Mouse (Mus musculus): ENCODE measurements around the gene Hist1h3c.
A peak's percentile ranks its signal among the peaks of the same experiment; 100 is the strongest.

The Hist1h3c gene

DNA sequence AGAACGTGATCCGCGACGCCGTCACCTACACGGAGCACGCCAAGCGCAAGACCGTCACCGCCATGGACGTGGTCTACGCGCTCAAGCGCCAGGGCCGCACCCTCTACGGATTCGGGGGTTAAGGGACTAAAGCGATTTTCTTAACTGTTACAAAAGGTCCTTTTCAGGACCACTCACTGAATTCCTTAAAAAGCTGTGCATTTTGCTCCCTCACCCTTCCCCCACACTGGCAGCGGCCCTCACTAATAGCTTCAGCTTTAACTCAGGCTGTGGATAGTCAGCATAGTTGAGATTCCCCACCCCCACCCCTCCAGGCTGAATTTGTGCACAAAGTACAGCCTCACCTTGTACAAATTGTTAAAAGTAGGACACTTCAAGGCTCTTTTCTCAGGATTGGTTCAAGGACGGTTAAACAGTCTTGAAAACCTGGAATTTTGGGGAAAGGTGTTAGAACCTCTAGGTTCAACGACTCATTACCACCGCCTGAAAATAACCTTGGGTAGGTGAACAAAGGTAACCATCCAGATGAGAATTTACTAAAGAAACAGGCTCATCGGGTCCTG, 11.9 kb upstream of the Hist1h3c start:
- peak; percentile 94 for DNase-seq (ENCODE audit: low read depth, low spot score)

DNA sequence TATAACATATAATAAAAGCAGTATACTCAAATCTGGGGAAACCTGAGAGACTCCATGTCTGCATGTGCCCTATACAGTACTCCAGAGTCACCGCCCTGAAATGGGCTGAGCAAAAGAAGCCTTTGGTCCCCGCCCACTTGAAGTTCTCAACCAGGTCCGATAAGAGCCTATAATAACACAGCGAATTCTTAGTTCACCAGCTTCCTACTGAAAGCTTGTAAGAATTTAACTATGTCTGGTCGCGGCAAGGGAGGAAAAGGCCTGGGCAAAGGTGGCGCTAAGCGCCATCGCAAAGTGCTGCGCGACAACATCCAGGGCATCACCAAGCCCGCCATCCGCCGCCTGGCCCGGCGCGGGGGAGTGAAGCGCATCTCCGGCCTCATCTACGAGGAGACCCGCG, 11.4 kb upstream of the Hist1h3c start, which contains the start of gene Hist1h4b:
Gene Hist1h4b (plus strand): TSS at position 224 of the 400 bp plus-strand sequence.
- DNase-seq (ENCODE audit: low read depth, low spot score) = peak; percentile 97

DNA sequence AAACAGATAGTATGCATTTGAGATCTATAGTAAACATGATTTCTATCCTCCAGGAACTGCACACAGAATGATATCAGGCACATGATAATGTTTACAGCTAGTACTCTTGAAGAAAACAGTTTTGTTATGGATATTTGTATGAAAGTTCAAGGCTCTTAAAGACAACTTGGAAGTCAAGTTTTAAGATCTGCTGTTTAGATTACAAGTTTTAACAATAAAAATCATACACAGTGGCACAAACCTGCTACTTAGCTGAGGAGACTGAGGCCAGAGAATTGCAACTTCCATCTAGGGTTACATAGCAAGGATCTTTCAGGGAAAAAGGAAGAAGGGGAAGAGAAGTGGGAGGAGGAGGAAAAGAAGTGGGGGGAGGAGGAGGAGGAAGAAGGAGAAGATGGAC, 9.6 kb upstream of the Hist1h3c start:
- no peak for DNase-seq (ENCODE audit: low read depth, low spot score)

DNA sequence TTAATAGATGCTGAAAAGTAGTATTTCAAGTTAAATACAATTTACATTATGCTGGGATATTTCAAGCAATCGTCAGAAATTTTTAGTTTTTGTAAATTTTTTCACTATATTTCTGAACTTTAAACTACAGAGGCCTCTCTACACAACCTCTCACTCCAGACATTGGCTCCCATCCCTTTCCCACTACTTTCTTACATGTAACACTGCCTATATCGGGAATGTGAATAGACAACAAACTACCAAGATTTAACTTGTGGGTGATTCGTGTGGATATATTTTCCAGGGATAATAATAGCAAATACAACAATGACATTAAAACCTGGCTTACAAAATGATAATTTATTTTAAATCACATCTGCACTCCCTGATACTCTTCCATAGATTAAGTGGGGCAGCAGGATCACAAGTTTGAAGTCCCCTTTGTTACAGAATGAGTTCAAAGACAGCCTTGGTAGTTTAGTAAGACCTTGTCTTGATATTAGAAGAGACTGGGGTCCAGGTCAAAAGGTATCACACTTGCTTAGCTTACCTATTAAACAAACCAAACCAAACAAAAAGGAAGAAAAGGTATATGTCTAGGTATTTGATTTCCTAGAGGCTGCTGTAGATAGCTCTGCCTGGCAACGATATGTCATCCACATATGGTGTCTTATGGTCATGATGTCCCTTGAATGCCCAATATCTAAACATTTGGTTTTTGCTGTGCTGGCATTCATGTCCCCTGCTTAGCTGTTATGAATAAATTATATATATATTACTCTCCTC, 8.1 kb upstream of the Hist1h3c start:
- DNase-seq (ENCODE audit: low read depth, low spot score) = no peak

DNA sequence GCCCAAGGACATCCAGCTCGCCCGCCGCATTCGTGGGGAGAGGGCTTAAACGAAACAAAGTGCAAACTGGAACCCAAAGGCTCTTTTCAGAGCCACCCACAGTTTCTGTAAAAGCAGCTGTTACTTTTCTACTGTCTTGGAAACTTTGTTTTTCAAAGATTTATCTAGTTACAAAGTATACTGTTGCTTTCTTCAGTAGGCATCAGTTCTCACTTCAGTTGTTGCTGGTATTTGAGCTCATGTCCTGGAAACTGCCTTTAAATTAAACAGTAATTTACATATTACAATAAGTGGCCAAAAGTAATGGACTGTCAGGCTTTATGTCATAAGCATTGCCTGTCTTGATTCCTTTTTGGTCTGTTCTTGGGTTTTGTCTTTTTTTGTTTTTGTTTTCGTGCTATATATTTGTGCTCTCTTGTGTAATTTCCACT, 7.4 kb upstream of the Hist1h3c start:
- DNase-seq (ENCODE audit: low read depth, low spot score) = peak; percentile 44

DNA sequence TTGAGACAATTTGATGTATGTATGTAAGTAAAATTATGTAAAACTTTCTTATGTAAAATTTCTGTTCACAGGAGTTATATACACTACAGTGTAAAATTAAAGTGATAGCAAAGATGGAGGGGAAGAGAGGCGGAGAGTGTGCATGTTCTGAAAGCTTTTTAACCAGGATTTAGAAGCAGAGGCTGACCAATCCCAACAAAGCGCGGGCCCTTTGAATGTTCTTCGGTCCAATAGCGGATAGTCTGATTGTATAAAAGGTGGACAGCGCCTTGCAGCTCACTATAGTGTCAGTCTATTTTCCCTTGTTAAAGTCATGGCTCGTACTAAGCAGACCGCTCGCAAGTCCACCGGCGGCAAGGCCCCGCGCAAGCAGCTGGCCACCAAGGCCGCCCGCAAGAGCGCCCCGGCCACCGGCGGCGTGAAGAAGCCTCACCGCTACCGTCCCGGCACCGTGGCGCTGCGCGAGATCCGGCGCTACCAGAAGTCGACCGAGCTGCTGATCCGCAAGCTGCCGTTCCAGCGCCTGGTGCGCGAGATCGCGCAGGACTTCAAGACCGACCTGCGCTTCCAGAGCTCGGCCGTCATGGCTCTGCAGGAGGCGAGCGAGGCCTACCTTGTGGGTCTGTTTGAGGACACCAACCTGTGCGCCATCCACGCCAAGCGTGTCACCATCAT, 6.8 kb upstream of the Hist1h3c start, which contains the start of gene Hist1h3b:
Gene Hist1h3b (plus strand): TSS at position 201 of the 675 bp plus-strand sequence.
- peak; percentile 98 for DNase-seq (ENCODE audit: low read depth, low spot score)

DNA sequence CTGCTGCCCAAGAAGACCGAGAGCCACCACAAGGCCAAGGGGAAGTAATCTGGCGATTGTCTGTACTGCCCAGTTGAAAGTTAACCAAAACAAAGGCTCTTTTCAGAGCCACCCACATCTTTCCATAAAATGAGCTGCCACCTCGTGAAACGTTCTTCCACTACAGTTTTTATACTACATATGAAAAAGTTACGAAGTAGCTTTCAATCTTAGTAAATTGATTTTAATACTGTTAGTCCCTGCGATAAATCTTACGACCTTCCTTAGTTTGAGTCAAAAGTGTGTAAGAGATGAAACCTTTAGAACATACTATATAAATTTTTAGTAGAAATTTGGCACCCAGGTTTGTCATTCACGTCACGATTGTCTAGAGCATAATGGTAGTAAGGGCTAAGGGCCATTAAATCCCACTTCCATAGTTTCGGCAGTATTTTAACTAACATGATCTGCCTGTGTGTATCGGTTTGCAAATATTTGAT, 6.1 kb upstream of the Hist1h3c start:
- DNase-seq (ENCODE audit: low read depth, low spot score) = peak; percentile 74

DNA sequence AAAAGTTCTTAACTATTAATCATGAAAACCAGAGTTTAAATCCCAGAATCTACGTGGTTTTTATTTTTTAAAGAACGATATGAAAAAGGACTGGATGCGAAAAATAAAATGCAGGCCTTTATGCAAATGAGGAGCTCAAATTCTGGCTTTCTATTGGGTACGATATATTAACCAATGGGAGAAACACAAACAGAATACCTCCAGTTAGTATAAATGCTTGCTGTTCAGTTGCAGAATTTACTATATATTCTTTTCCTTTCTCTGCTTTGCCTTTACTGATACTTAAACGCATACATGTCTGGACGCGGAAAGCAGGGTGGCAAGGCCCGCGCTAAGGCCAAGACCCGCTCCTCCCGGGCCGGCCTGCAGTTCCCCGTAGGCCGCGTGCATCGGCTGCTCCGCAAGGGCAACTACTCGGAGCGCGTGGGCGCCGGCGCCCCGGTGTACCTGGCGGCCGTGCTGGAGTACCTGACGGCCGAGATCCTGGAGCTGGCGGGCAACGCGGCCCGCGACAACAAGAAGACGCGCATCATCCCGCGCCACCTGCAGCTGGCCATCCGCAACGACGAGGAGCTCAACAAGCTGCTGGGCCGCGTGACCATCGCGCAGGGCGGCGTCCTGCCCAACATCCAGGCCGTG, 5.6 kb upstream of the Hist1h3c start, which contains the start of gene Hist1h2ab:
Gene Hist1h2ab (plus strand): TSS at position 288 of the 639 bp plus-strand sequence.
- peak; percentile 90 for DNase-seq (ENCODE audit: low read depth, low spot score)

DNA sequence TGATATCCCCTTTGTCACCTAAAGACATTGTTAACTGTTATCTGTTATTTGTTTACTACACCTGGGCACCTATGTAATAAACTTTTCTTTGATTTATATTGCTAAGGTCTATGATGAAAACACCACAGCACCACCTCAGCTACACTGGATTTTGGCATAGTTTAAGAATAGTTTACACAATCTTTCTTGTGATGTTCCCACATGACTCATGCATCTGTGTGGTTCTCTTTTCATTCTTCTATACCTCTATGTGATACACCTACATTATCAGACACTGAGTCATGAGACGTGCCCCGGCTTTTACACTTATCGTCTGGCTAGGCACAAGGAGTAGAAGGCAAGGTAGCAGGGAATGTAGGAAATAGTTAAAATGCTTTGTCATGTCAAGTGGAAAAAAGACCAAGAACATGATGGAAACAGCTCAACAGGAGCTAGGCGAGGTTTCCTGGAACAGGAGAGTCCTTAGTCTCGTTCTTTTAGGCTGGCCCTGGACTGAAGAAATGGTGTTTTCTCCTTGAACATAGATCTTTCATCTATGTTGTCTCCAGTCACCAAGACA, 4.2 kb upstream of the Hist1h3c start:
- no peak for DNase-seq (ENCODE audit: low read depth, low spot score)

DNA sequence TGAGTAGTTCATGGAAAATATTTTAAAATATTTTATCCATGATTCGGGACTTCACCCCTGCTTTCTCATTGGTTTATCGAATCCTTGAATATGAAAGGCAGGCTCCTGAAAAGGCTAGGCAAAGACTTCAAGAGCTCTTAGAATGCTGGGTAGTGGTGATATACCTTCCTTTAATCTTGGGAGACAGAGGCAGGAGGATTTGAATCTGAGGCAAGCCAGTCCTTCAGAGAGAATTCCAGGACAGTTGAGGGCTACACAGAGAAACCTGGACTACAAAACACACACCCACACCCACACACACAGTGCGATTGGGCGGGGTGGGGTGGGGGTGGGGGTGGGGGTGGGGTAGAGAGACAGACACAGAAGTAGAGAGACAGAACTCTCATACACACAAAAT, 2.5 kb upstream of the Hist1h3c start:
- DNase-seq (ENCODE audit: low read depth, low spot score) = peak; percentile 82

DNA sequence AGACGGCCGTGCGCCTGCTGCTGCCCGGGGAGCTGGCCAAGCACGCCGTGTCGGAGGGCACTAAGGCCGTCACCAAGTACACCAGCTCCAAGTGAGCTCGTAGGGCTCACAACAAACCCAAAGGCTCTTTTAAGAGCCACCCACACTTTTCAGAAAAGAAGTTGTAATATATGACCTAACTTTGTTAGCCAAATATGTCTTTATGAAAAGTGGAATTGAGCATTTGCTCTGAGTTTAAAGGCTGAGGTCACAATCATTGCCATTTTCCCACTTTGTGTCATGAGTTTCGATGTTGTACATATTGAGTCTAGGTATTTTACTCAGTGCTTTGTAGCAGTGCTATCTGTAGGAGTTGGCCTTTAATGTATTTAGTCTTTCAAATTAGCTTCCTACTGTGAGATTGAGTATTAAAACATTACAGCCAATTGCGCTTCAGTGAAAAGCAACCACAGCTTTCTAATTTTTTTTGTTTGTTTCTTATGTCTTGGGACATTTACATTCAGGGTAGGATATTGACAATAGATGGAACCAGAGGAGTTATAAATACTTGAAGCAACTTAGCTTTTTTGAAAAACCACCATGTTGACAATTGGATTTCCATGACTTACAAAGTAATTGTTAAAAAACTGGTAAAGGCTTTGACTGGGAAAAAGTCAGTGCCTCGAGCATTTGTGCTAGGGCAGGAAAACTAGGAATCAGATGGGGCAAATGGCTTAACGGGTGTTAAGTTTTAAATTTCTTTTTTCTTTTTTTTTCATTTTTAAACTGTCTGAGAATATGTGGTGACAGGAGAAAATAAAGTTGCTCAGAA, 1.9 kb upstream of the Hist1h3c start:
- peak; percentile 82 for DNase-seq (ENCODE audit: low read depth, low spot score)

DNA sequence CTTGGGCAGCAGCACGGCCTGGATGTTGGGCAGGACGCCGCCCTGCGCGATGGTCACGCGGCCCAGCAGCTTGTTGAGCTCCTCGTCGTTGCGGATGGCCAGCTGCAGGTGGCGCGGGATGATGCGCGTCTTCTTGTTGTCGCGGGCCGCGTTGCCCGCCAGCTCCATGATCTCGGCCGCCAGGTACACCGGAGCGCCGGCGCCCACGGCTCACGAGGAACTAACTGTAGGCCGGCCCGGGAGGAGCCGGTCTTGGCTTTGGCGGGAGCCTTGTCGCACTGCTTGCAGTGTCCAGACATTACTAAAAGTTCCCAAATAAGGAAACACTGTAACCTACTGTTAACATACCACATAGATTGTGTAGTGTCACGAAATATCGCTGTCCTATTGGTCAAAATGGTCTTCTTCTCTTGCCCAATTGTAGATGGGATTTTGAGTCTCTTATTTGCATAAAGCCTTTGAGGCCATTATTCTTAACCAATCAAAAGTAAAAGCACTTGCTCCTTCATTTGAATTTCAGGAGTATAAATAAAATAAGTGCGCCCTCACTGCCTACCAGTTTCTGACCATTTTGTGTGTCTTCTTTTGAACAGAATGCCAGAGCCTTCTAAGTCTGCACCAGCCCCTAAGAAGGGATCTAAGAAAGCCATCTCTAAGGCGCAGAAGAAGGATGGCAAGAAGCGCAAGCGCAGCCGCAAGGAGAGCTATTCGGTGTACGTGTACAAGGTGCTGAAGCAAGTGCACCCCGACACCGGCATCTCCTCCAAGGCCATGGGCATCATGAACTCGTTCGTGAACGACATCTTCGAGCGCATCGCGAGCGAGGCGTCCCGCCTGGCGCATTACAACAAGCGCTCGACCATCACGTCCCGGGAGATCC, 1.0 kb upstream of the Hist1h3c start, which contains the start of gene Hist1h2bb:
Gene Hist1h2bb (plus strand): TSS at position 534 of the 880 bp plus-strand sequence.
- DNase-seq (ENCODE audit: low read depth, low spot score) = peak; percentile 98

DNA sequence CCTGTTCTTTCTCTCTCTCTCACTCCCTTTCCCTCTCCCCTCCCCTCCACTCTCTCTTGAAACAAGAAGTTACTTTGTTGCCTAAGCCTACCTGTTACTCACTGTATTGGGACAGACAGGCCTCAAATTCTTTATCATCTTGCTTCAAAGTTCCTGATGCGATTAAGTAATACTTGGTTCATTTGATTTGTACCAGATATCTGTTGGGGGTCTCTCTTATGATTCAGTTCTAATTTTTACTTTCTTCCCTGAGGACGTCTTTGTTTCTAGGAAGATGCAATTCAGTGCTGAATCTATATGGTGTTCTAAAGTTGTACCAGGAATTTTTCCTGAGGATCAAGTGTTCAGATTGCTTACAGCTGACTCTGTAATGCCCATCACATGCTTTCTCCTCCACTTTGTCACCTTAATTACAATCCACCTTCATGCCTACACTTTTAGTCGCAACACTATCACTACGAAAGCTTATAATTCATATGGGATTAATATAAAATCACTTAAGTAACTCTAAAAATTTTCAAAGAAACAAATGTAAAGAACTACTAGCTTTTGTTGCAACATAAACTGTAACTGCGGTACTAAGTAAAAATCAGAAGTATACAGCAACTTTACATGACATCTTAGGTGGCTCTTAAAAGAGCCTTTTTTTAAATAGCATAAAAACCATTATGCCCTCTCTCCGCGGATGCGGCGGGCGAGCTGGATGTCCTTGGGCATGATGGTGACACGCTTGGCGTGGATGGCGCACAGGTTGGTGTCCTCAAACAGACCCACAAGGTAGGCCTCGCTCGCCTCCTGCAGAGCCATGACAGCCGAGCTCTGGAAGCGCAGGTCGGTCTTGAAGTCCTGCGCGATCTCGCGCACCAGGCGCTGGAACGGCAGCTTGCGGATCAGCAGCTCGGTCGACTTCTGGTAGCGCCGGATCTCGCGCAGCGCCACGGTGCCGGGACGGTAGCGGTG, 701 bp downstream of the Hist1h3c start:
- DNase-seq (ENCODE audit: low read depth, low spot score) = peak; percentile 76

DNA sequence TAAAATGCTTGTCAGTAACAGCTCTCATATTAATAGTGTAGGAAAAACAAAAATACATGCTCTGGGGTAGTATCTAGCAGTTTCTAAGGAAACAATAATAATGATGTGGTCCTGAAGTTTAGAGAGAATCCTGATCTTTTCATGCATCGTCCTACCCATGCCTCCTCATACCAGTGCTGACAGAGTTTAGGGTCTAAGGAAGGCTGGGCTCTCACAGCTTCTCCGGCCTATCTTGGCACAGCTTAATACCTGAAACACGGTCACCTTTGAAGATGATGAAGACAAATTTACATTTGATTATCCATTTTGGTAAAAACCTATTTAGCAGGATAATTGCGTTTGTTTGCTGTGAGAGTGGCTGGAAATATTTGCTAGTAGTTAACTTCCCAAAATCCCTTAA, 1.4 kb downstream of the Hist1h3c start:
- peak; percentile 67 for DNase-seq (ENCODE audit: low read depth, low spot score)

DNA sequence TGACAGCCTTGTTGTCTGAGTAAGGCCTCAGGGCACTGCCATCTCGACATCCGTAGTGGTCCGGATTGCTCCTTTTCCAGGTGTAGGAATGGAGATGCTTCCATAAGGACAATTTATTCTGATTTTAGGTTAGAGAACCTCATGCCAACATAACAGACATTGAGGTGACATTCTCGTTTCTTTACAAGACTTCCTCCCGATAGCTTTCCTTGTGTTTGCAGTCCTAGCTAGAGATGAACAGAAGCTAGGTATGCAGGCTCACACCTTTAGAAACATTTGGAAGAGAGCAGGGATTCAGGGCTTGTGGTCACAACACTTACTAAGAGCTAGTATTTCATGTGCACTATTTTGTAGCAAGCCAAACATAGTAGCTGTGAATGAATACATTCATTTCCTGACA, 2.2 kb downstream of the Hist1h3c start:
- peak; percentile 28 for DNase-seq (ENCODE audit: low read depth, low spot score)

DNA sequence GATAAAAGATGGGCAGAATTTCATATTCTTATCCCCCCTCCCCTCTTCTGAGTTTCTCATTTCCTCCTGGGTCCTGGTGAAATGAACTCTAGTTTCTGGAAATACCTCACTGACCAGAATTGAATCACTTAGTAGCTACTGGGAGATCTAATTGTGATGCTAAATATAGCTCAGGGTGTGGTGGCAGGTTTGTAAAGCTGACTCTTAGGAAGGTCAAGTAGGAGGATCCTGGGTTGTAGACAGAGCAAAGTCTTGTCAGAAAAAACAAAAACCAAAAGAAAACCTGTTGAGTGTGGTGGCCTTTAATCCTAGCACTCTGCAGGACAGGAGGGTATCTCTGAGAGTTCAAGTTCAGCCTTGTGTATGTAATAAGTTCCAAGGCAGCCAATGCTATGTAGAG, 3.4 kb downstream of the Hist1h3c start:
- peak; percentile 97 for DNase-seq (ENCODE audit: low read depth, low spot score)

DNA sequence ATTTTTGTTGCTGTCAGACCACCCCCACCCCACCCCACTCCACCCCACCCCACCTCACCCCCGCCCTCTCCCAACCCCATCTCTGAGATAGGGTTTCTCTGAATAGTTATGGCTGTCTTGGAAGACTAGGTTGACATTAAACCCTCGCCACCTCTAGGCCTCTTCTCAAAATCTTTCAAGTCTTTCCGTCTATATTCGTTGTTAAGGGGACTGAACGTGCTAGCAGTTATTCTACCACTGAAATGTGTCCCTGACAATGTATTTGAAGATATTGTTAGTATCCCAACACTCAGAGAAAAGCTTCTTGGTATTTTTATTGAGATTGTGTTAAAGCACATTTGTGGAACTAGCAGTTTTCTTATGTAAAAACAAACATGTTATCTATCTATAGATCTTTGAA, 4.5 kb downstream of the Hist1h3c start:
- peak; percentile 20 for DNase-seq (ENCODE audit: low read depth, low spot score)

DNA sequence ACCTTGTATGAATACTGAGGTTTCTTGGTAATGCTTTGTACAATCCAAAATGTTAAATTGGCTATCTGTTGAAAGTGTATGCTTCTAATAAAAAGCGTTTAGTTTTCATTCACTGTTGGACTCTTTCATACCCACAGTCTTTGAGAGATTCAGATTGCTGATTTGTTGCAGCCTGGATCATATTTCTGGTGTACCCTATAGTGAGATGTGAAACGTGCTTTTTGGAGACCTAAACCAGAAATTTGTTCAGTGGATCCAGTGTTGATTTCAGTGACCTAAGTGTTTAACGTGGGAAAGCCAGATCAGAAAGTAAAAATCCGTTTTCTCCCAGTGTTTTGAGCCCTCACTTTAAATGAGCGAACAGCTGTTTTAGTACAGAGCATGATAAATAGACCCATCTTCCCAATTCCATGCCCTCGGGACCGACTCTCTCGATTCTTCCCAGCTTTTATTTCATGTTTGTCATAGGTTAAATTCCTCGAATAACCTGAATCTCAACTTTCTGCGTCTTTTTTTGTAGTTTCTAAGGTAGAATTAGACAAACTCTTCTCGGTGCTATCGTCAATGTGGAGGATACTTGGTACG, 5.1 kb downstream of the Hist1h3c start:
- peak; percentile 37 for DNase-seq (ENCODE audit: low read depth, low spot score)
